Mouse (Mus musculus): ENCODE measurements around the gene Ide. TPM values are rescaled to one million over a fixed set of nuclear protein-coding genes. Genes with fewer than 3 reads are reported as not detected.

Ide gene
- polyA plus RNA-seq, 1 experiment from 2014 or later: 15.6 TPM

DNA sequence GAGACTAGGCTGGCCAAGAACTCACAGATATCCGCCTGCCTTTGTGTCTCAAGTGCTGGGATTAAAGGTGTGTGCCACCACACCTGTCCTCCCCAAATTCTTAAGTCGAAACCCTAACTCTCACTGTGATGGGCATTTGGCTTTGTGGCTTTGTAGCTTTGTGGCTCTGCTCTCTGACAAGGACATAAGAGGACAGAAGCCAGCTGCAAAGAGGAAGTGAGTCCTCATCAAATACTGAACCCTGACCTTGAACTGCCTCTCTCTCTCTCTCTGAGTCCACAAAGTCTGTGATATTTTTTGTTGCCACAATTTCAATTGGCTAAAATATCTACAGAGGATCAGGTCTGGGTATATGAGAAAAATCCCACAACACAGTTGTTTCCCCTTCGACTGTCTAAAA, 89.5 kb downstream of the Ide start:
- no peak overlapping the region for H3K9ac ChIP-seq (replicated peaks; ENCODE audit: low read depth)
- no peaks in the 10 kb centered on the region for H3K27me3 ChIP-seq (replicated peaks; ENCODE audit: insufficient read depth, low read length)
- TF ChIP-seq CTCF (IDR thresholded peaks at IDR 0.05) (no peak), EP300 (IDR thresholded peaks at IDR 0.05) (no peak)
- WGBS: 67% methylated on average over 3 of the region's 3 CpGs
- no peaks in the 10 kb centered on the region for H3K36me3 ChIP-seq (ENCODE audit: insufficient read depth, low read length)
- H3K4me1 ChIP-seq (ENCODE audit: insufficient read depth, low read depth, low read length): no peaks in the 10 kb centered on the region
- H3K27ac ChIP-seq (ENCODE audit: low read length): no peak overlapping the region
- no peak overlapping the region for H3K4me3 ChIP-seq (ENCODE audit: low read depth, low read length)
- no peak for ATAC-seq
- H3K4me2 ChIP-seq (replicated peaks; ENCODE audit: low read depth, low read length): no peak overlapping the region
- no peaks in the 10 kb centered on the region for H3K9me3 ChIP-seq (ENCODE audit: low read length)
- DNase-seq (ENCODE audit: low spot score): no peak

GRCm38 (mm10) chr19:37246859-37247258, 90.8 kb downstream of the Ide start:
- ATAC-seq (no peak), DNase-seq (ENCODE audit: low spot score) (no peak)
- 31% methylated on average over 3 of the region's 3 CpGs for WGBS
- Histone ChIP-seq H3K9me3 (ENCODE audit: low read length) (no peaks in the 10 kb centered on the region), H3K4me3 (ENCODE audit: low read depth, low read length) (no peak overlapping the region), H3K27me3 (replicated peaks; ENCODE audit: insufficient read depth, low read length) (no peaks in the 10 kb centered on the region), H3K36me3 (ENCODE audit: insufficient read depth, low read length) (no peaks in the 10 kb centered on the region), H3K4me2 (replicated peaks; ENCODE audit: low read depth, low read length) (no peak overlapping the region), H3K9ac (replicated peaks; ENCODE audit: low read depth) (no peak overlapping the region), H3K27ac (ENCODE audit: low read length) (no peak overlapping the region), H3K4me1 (ENCODE audit: insufficient read depth, low read depth, low read length) (no peaks in the 10 kb centered on the region)
- no peak for TF ChIP-seq CTCF (IDR thresholded peaks at IDR 0.05)
- no peak for TF ChIP-seq EP300 (IDR thresholded peaks at IDR 0.05)

DNA sequence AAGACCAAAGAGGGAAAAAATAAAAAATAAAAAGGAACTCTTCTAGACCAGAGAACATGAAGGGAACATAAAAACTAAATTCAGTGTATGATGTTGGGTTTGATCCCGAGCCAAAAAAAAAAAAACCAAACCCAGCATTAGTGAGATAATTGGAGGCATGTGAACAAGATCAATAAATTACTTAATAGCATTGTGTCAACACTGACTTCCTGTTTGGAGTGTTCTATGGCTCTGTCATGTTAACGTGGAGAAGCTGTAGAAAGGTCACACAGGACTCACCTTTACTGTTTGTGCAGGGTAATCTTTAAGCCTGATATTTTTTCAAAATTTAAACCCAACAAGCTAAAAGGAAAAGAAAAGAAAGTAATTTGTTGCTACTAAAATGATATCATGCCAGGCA, 94.9 kb downstream of the Ide start:
- TF ChIP-seq EP300 (IDR thresholded peaks at IDR 0.05) (no peak), CTCF (IDR thresholded peaks at IDR 0.05) (no peak)
- Histone ChIP-seq H3K4me1 (ENCODE audit: insufficient read depth, low read depth, low read length) (no peaks in the 10 kb centered on the region), H3K27ac (ENCODE audit: low read length) (no peak overlapping the region), H3K9ac (replicated peaks; ENCODE audit: low read depth) (no peak overlapping the region), H3K27me3 (replicated peaks; ENCODE audit: insufficient read depth, low read length) (no peaks in the 10 kb centered on the region), H3K36me3 (ENCODE audit: insufficient read depth, low read length) (no peaks in the 10 kb centered on the region), H3K4me2 (replicated peaks; ENCODE audit: low read depth, low read length) (no peak overlapping the region), H3K4me3 (ENCODE audit: low read depth, low read length) (no peak overlapping the region), H3K9me3 (ENCODE audit: low read length) (no peaks in the 10 kb centered on the region)
- no peak for DNase-seq (ENCODE audit: low spot score)
- no peak for ATAC-seq
- 24% methylated on average over 2 of the region's 2 CpGs for WGBS

- H3K4me3 ChIP-seq (ENCODE audit: low read depth, low read length): no peak overlapping the region
- no peaks in the 10 kb centered on the region for H3K27me3 ChIP-seq (replicated peaks; ENCODE audit: insufficient read depth, low read length)
- H3K9me3 ChIP-seq (ENCODE audit: low read length): no peaks in the 10 kb centered on the region
- H3K9ac ChIP-seq (replicated peaks; ENCODE audit: low read depth): no peak overlapping the region
- ATAC-seq (no peak), DNase-seq (ENCODE audit: low spot score) (no peak)
- no peak overlapping the region for H3K27ac ChIP-seq (ENCODE audit: low read length)
- no peaks in the 10 kb centered on the region for H3K4me1 ChIP-seq (ENCODE audit: insufficient read depth, low read depth, low read length)
- no peak overlapping the region for H3K4me2 ChIP-seq (replicated peaks; ENCODE audit: low read depth, low read length)
- H3K36me3 ChIP-seq (ENCODE audit: insufficient read depth, low read length): no peaks in the 10 kb centered on the region
- peak; percentile 19 for TF ChIP-seq CTCF (IDR thresholded peaks at IDR 0.05)
- no peak for TF ChIP-seq EP300 (IDR thresholded peaks at IDR 0.05)
- WGBS: 65% methylated on average over 5 of the region's 5 CpGs
Measured at GRCm38 (mm10) chr19:37241201-37241600, 96.5 kb downstream of the Ide start.

GRCm38 (mm10) chr19:37239096-37239495, 98.6 kb downstream of the Ide start:
- no peak for TF ChIP-seq EP300 (IDR thresholded peaks at IDR 0.05)
- no peak for TF ChIP-seq CTCF (IDR thresholded peaks at IDR 0.05)
- Histone ChIP-seq H3K4me3 (ENCODE audit: low read depth, low read length) (no peak overlapping the region), H3K9me3 (ENCODE audit: low read length) (no peaks in the 10 kb centered on the region), H3K4me1 (ENCODE audit: insufficient read depth, low read depth, low read length) (no peaks in the 10 kb centered on the region), H3K27me3 (replicated peaks; ENCODE audit: insufficient read depth, low read length) (0 out of 2 replicates have a peak, but pooled peaks cover 3% of the 10 kb centered on the region), H3K9ac (replicated peaks; ENCODE audit: low read depth) (no peak overlapping the region), H3K4me2 (replicated peaks; ENCODE audit: low read depth, low read length) (no peak overlapping the region), H3K27ac (ENCODE audit: low read length) (no peak overlapping the region), H3K36me3 (ENCODE audit: insufficient read depth, low read length) (no peaks in the 10 kb centered on the region)
- peak; percentile 67 for DNase-seq (ENCODE audit: low spot score)
- ATAC-seq: 0 out of 2 replicates have a peak, but pooled peaks have one; percentile 21
- 12% methylated on average over 4 of the region's 4 CpGs for WGBS

DNA sequence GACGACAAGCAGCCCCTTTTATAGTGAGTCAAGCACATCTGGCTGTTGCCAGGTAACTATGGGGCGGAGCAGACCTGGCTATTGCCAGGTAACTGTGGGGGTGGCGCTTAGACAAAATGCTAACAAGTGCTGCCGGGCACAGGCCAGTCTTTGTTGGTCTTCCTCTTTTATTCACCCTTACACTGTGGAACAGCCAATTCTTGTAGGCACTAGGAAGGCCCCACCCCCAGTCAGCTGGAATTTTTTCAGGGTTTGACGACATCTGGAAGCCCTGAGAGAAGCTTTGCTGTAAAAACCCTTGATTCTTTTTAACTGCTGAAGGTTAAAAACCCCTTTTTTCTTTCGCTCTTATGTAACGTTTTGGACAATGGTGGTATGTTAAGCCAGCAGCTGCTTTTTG, 99.0 kb downstream of the Ide start:
- Histone ChIP-seq H3K4me1 (ENCODE audit: insufficient read depth, low read depth, low read length) (no peaks in the 10 kb centered on the region), H3K27me3 (replicated peaks; ENCODE audit: insufficient read depth, low read length) (0 out of 2 replicates have a peak, but pooled peaks cover 4% of the 10 kb centered on the region), H3K4me2 (replicated peaks; ENCODE audit: low read depth, low read length) (no peak overlapping the region), H3K9ac (replicated peaks; ENCODE audit: low read depth) (no peak overlapping the region), H3K4me3 (ENCODE audit: low read depth, low read length) (no peak overlapping the region), H3K9me3 (ENCODE audit: low read length) (no peaks in the 10 kb centered on the region), H3K27ac (ENCODE audit: low read length) (no peak overlapping the region), H3K36me3 (ENCODE audit: insufficient read depth, low read length) (no peaks in the 10 kb centered on the region)
- 16% methylated on average over 7 of the region's 7 CpGs for WGBS
- TF ChIP-seq CTCF (IDR thresholded peaks at IDR 0.05): no peak
- TF ChIP-seq EP300 (IDR thresholded peaks at IDR 0.05): no peak
- DNase-seq (ENCODE audit: low spot score) (peak; percentile 10), ATAC-seq (no peak)

All from lung, postnatal 0 days (tissue).